Mouse (Mus musculus): ENCODE data around the gene Cyp2j6. TPM values are rescaled to one million over a fixed set of nuclear protein-coding genes. Genes with fewer than 3 reads are reported as not detected.
A peak's percentile ranks its signal among the peaks of the same experiment; 100 is the strongest.
"Not testable (repeated sequence)": the region's sequence is repeated elsewhere in the genome, so short reads cannot be mapped to it uniquely, and the experiment has no call there.

The Cyp2j6 gene
- polyA plus RNA-seq (2012; rRNA removed) (4.5 and 5.0 TPM in 2 replicates), polyA plus RNA-seq (2014; fragmentation: Nextera tagmentation; extraction: Ambion mirVana) (5.6 and 7.0 TPM in 2 replicates)

- Histone ChIP-seq H3K27me3 (ENCODE audit: control insufficient read depth, insufficient read depth, low read length) (no peaks in the 10 kb centered on the region), H3K9me3 (ENCODE audit: control insufficient read depth, low read length) (no peaks in the 10 kb centered on the region), H3K4me3 (replicated peaks; ENCODE audit: low read length) (peak within 1 kb of the TSS; percentile 59), H3K27ac (replicated peaks; ENCODE audit: low read depth, low read length) (peak within 1 kb of the TSS; percentile 70), H3K4me2 (replicated peaks; ENCODE audit: low read depth, low read length, severe bottlenecking) (peak within 1 kb of the TSS; percentile 78), H3K4me1 (ENCODE audit: control insufficient read depth, insufficient read depth, low read length) (0 out of 2 replicates have a peak, but pooled peaks cover 2% of the 10 kb centered on the region), H3K9ac (ENCODE audit: low read depth, low read length, severe bottlenecking) (peak within 1 kb of the TSS; percentile 81), H3K36me3 (ENCODE audit: control insufficient read depth, insufficient read depth, low read length) (no peaks in the 10 kb centered on the region)
- peak; percentile 78; the same call in 1 of the 2 replicates for TF ChIP-seq POLR2A (IDR thresholded peaks at IDR 0.05; ENCODE audit: borderline replicate concordance, extremely low read depth, insufficient read depth, insufficient read length)
- DNase-seq (ENCODE audit: low spot score), result peak; percentile 69
- ATAC-seq (ENCODE audit: low FRiP score, low read depth), result peak; percentile 91
- WGBS, result 2% methylated on average over 16 of the region's 16 CpGs
Measured at GRCm38 (mm10) chr4:96553133-96553819, at the start of gene Cyp2j6. TSS of gene Cyp2j6 (minus strand) at chr4:96553661.

GRCm38 (mm10) chr4:96591791-96592150, 38.3 kb upstream of the Cyp2j6 start:
- Histone ChIP-seq H3K36me3 (ENCODE audit: control insufficient read depth, insufficient read depth, low read length) (no peaks in the 10 kb centered on the region), H3K4me3 (replicated peaks; ENCODE audit: low read length) (peak overlapping the region; percentile 37), H3K9me3 (ENCODE audit: control insufficient read depth, low read length) (no peaks in the 10 kb centered on the region), H3K4me1 (ENCODE audit: control insufficient read depth, insufficient read depth, low read length) (0 out of 2 replicates have a peak, but pooled peaks cover 5% of the 10 kb centered on the region), H3K9ac (ENCODE audit: low read depth, low read length, severe bottlenecking) (no peak overlapping the region), H3K27me3 (ENCODE audit: control insufficient read depth, insufficient read depth, low read length) (no peaks in the 10 kb centered on the region), H3K4me2 (replicated peaks; ENCODE audit: low read depth, low read length, severe bottlenecking) (peak overlapping the region; percentile 57), H3K27ac (replicated peaks; ENCODE audit: low read depth, low read length) (no peak overlapping the region)
- ATAC-seq (ENCODE audit: low FRiP score, low read depth) (peak; percentile 58), DNase-seq (ENCODE audit: low spot score) (peak; percentile 71)
- 32% methylated on average over 4 of the region's 4 CpGs for WGBS
- no peak for TF ChIP-seq POLR2A (IDR thresholded peaks at IDR 0.05; ENCODE audit: borderline replicate concordance, extremely low read depth, insufficient read depth, insufficient read length)

GRCm38 (mm10) chr4:96590911-96591790, 37.7 kb upstream of the Cyp2j6 start, which contains the start of gene Cyp2j9:
TSS of gene Cyp2j9 (minus strand) at chr4:96591578.
- peak; percentile 84 for ATAC-seq (ENCODE audit: low FRiP score, low read depth)
- Histone ChIP-seq H3K4me3 (replicated peaks; ENCODE audit: low read length) (peak within 1 kb of the TSS; percentile 37), H3K9ac (ENCODE audit: low read depth, low read length, severe bottlenecking) (peak within 1 kb of the TSS; percentile 26; the same call in 1 of the 2 replicates), H3K27me3 (ENCODE audit: control insufficient read depth, insufficient read depth, low read length) (no peaks in the 10 kb centered on the region), H3K36me3 (ENCODE audit: control insufficient read depth, insufficient read depth, low read length) (no peaks in the 10 kb centered on the region), H3K9me3 (ENCODE audit: control insufficient read depth, low read length) (no peaks in the 10 kb centered on the region), H3K4me1 (ENCODE audit: control insufficient read depth, insufficient read depth, low read length) (0 out of 2 replicates have a peak, but pooled peaks cover 5% of the 10 kb centered on the region), H3K4me2 (replicated peaks; ENCODE audit: low read depth, low read length, severe bottlenecking) (peak within 1 kb of the TSS; percentile 57), H3K27ac (replicated peaks; ENCODE audit: low read depth, low read length) (peak within 1 kb of the TSS; percentile 28)
- DNase-seq (ENCODE audit: low spot score), result peak; percentile 72
- TF ChIP-seq POLR2A (IDR thresholded peaks at IDR 0.05; ENCODE audit: borderline replicate concordance, extremely low read depth, insufficient read depth, insufficient read length), result no peak
- 8% methylated on average over 17 of the region's 18 CpGs for WGBS

- WGBS, result 84% methylated on average over 1 of the region's 1 CpGs
- no peak for DNase-seq (ENCODE audit: low spot score)
- Histone ChIP-seq H3K36me3 (ENCODE audit: control insufficient read depth, insufficient read depth, low read length) (no peaks in the 10 kb centered on the region), H3K4me3 (replicated peaks; ENCODE audit: low read length) (no peak overlapping the region), H3K4me2 (replicated peaks; ENCODE audit: low read depth, low read length, severe bottlenecking) (no peak overlapping the region), H3K27ac (replicated peaks; ENCODE audit: low read depth, low read length) (no peak overlapping the region), H3K4me1 (ENCODE audit: control insufficient read depth, insufficient read depth, low read length) (no peaks in the 10 kb centered on the region), H3K9ac (ENCODE audit: low read depth, low read length, severe bottlenecking) (no peak overlapping the region), H3K9me3 (ENCODE audit: control insufficient read depth, low read length) (no peaks in the 10 kb centered on the region), H3K27me3 (ENCODE audit: control insufficient read depth, insufficient read depth, low read length) (no peaks in the 10 kb centered on the region)
- no peak for TF ChIP-seq POLR2A (IDR thresholded peaks at IDR 0.05; ENCODE audit: borderline replicate concordance, extremely low read depth, insufficient read depth, insufficient read length)
- no peak; the same call in 1 of the 2 replicates for ATAC-seq (ENCODE audit: low FRiP score, low read depth)
Measured at GRCm38 (mm10) chr4:96581425-96582088, 28.1 kb upstream of the Cyp2j6 start.

- not testable (repeated sequence) for DNase-seq (ENCODE audit: low spot score); H3K9ac ChIP-seq (ENCODE audit: low read depth, low read length, severe bottlenecking); ATAC-seq (ENCODE audit: low FRiP score, low read depth); H3K9me3 ChIP-seq (ENCODE audit: control insufficient read depth, low read length); H3K4me1 ChIP-seq (ENCODE audit: control insufficient read depth, insufficient read depth, low read length); H3K27ac ChIP-seq (replicated peaks; ENCODE audit: low read depth, low read length); H3K4me3 ChIP-seq (replicated peaks; ENCODE audit: low read length); H3K27me3 ChIP-seq (ENCODE audit: control insufficient read depth, insufficient read depth, low read length); H3K4me2 ChIP-seq (replicated peaks; ENCODE audit: low read depth, low read length, severe bottlenecking); H3K36me3 ChIP-seq (ENCODE audit: control insufficient read depth, insufficient read depth, low read length)
- 50% methylated on average over 6 of the region's 6 CpGs for WGBS
Measured at GRCm38 (mm10) chr4:96580351-96580750, 26.9 kb upstream of the Cyp2j6 start.
